Mouse (Mus musculus) retina, postnatal 1 day (tissue): ENCODE data around the gene P2rx1.

ENCODE experiments used
- DNase-seq: peaks from one replicate; pipeline ENCODE4 v3.0.0-alpha.2; 2012

P2rx1 gene

GRCm38 (mm10) chr11:72998771-72999170 is at the start of gene P2rx1:
Gene P2rx1, plus strand, starts transcription at chr11:72999103.
- DNase-seq, result no peak

- DNase-seq, result no peak
These were observed 47.5 kb upstream of the P2rx1 start for GRCm38 (mm10) chr11:72951137-72952000.

- DNase-seq, result no peak
These were observed 46.7 kb upstream of the P2rx1 start for GRCm38 (mm10) chr11:72952226-72952625.

- no peak for DNase-seq
These were observed 46.2 kb upstream of the P2rx1 start for GRCm38 (mm10) chr11:72952697-72953096.

GRCm38 (mm10) chr11:72953116-72953439 is 45.8 kb upstream of the P2rx1 start:
- DNase-seq, result no peak

- no peak for DNase-seq
These were observed 45.3 kb upstream of the P2rx1 start for GRCm38 (mm10) chr11:72953440-72954151.

GRCm38 (mm10) chr11:72954216-72954615 is 44.7 kb upstream of the P2rx1 start:
- DNase-seq, result no peak

- DNase-seq, result no peak
These were observed 43.4 kb upstream of the P2rx1 start for GRCm38 (mm10) chr11:72955339-72955974.

- no peak for DNase-seq
These were observed 41.6 kb upstream of the P2rx1 start for GRCm38 (mm10) chr11:72957318-72957717.

GRCm38 (mm10) chr11:72959924-72960679 is 38.8 kb upstream of the P2rx1 start:
- DNase-seq, result no peak

GRCm38 (mm10) chr11:72960723-72961071 is 38.2 kb upstream of the P2rx1 start:
- DNase-seq, result no peak

GRCm38 (mm10) chr11:72961072-72961980 is 37.6 kb upstream of the P2rx1 start, which contains the start of gene Atp2a3:
Gene Atp2a3, plus strand, starts transcription at chr11:72961169.
- DNase-seq, result peak; percentile 27

GRCm38 (mm10) chr11:72962378-72962777 is 36.5 kb upstream of the P2rx1 start:
- DNase-seq, result no peak

GRCm38 (mm10) chr11:72963058-72963788 is 35.7 kb upstream of the P2rx1 start:
- no peak for DNase-seq

- DNase-seq, result no peak
These were observed 35.1 kb upstream of the P2rx1 start for GRCm38 (mm10) chr11:72963789-72964294.

- no peak for DNase-seq
These were observed 23.9 kb upstream of the P2rx1 start for GRCm38 (mm10) chr11:72974995-72975503.

GRCm38 (mm10) chr11:72982516-72982915 is 16.4 kb upstream of the P2rx1 start:
- no peak for DNase-seq

- no peak for DNase-seq
These were observed 15.6 kb upstream of the P2rx1 start for GRCm38 (mm10) chr11:72983283-72983682.

- no peak for DNase-seq
These were observed 12.2 kb upstream of the P2rx1 start for GRCm38 (mm10) chr11:72986745-72987144.

GRCm38 (mm10) chr11:72987234-72987633 is 11.7 kb upstream of the P2rx1 start:
- DNase-seq, result no peak

GRCm38 (mm10) chr11:72987807-72988206 is 11.1 kb upstream of the P2rx1 start:
- no peak for DNase-seq
